8 mouse cellular contexts compared by ENCODE assay signal in genomic region chr14:98589846-98590245, GRCm38 (mm10).
A peak's percentile ranks its signal among the peaks of the same experiment; 100 is the strongest.
DNase-seq lines count a peak whose midpoint lies in the region; ATAC-seq lines count a peak whose summit lies in the region.

No protein-coding gene starts in this region.

- no peak overlapping the region for H3K27ac ChIP-seq in kidney, embryonic 15.5 days
- no peak overlapping the region for H3K27ac ChIP-seq in embryonic facial prominence, embryonic 11.5 days (replicated peaks; ENCODE audit: low read depth, low read length)
- H3K27ac ChIP-seq in hindbrain, embryonic 14.5 days = no peak overlapping the region

- WGBS in kidney, embryonic 15.5 days = 9% methylated on average over 4 of the region's 4 CpGs
- 15% methylated on average over 4 of the region's 4 CpGs for WGBS in embryonic facial prominence, embryonic 11.5 days
- 13% methylated on average over 4 of the region's 4 CpGs for WGBS in hindbrain, embryonic 14.5 days

- H3K9me3 ChIP-seq in kidney, embryonic 15.5 days (replicated peaks) = no peaks in the 10 kb centered on the region
- H3K9me3 ChIP-seq in embryonic facial prominence, embryonic 11.5 days (replicated peaks; ENCODE audit: control insufficient read depth, low read length) = no peaks in the 10 kb centered on the region
- H3K9me3 ChIP-seq in hindbrain, embryonic 14.5 days (ENCODE audit: control insufficient read depth, low read length) = no peaks in the 10 kb centered on the region

- no peak for DNase-seq in kidney, adult 11 months
- peak; percentile 89 for DNase-seq in R1 (ENCODE audit: low read depth, low spot score)
- peak; percentile 49 for DNase-seq in embryonic facial prominence, embryonic 11.5 days (ENCODE audit: low spot score)
- DNase-seq in hindbrain, embryonic 14.5 days (ENCODE audit: low spot score) = no peak
- peak; percentile 24 to 28 for DNase-seq in urinary bladder, postnatal 36 days (ENCODE audit: low spot score in 2 of 2)
- DNase-seq in spleen, adult 12 weeks (ENCODE audit: low spot score) = no peak

- no peak overlapping the region for H3K4me3 ChIP-seq in kidney, embryonic 15.5 days (replicated peaks)
- no peak overlapping the region for H3K4me3 ChIP-seq in embryonic facial prominence, embryonic 11.5 days (ENCODE audit: low read depth, low read length)
- H3K4me3 ChIP-seq in hindbrain, embryonic 14.5 days (replicated peaks; ENCODE audit: low read length) = no peak overlapping the region

- H3K4me1 ChIP-seq in kidney, embryonic 15.5 days = no peaks in the 10 kb centered on the region
- H3K4me1 ChIP-seq in embryonic facial prominence, embryonic 11.5 days (ENCODE audit: control insufficient read depth, insufficient read depth, low read length) = no peaks in the 10 kb centered on the region
- no peaks in the 10 kb centered on the region for H3K4me1 ChIP-seq in hindbrain, embryonic 14.5 days (replicated peaks; ENCODE audit: control insufficient read depth, insufficient read depth, low read length)

- no peaks in the 10 kb centered on the region for H3K27me3 ChIP-seq in kidney, embryonic 15.5 days
- no peaks in the 10 kb centered on the region for H3K27me3 ChIP-seq in embryonic facial prominence, embryonic 11.5 days (ENCODE audit: control insufficient read depth, insufficient read depth, low read length)
- H3K27me3 ChIP-seq in hindbrain, embryonic 14.5 days (ENCODE audit: control insufficient read depth, insufficient read depth, low read length) = no peaks in the 10 kb centered on the region

- H3K9ac ChIP-seq in kidney, embryonic 15.5 days = no peak overlapping the region
- H3K9ac ChIP-seq in embryonic facial prominence, embryonic 11.5 days (replicated peaks; ENCODE audit: low read length) = no peak overlapping the region
- no peak overlapping the region for H3K9ac ChIP-seq in hindbrain, embryonic 14.5 days

- ATAC-seq in kidney, embryonic 15.5 days (replicated peaks; ENCODE audit: low FRiP score) = peak; percentile 89
- ATAC-seq in embryonic facial prominence, embryonic 11.5 days (replicated peaks; ENCODE audit: insufficient number of reproducible peaks, low FRiP score, low TSS enrichment, low read depth) = 0 out of 2 replicates have a peak, but pooled peaks have one; percentile 59
- peak; percentile 69; the same call in 1 of the 2 replicates for ATAC-seq in hindbrain, embryonic 14.5 days (ENCODE audit: low FRiP score)
- peak; percentile 61 for ATAC-seq in megakaryocyte progenitor cell, adult 5-6 weeks (replicated peaks; ENCODE audit: poor library complexity)

- no peak overlapping the region for H3K4me2 ChIP-seq in kidney, embryonic 15.5 days
- H3K4me2 ChIP-seq in embryonic facial prominence, embryonic 11.5 days (ENCODE audit: low read depth, low read length) = no peak overlapping the region
- no peak overlapping the region for H3K4me2 ChIP-seq in hindbrain, embryonic 14.5 days (replicated peaks)

- no peaks in the 10 kb centered on the region for H3K36me3 ChIP-seq in kidney, embryonic 15.5 days
- no peaks in the 10 kb centered on the region for H3K36me3 ChIP-seq in embryonic facial prominence, embryonic 11.5 days (replicated peaks; ENCODE audit: control insufficient read depth, insufficient read depth, low read depth, low read length)
- H3K36me3 ChIP-seq in hindbrain, embryonic 14.5 days (replicated peaks; ENCODE audit: control insufficient read depth, insufficient read depth) = no peaks in the 10 kb centered on the region

Comparison
In these comparisons a context has a peak if more than half of its experiments do, and no peak if none do; other contexts are left out.
1. DNase-seq: peak in R1 (single experiment), embryonic facial prominence, embryonic 11.5 days (single experiment) and urinary bladder, postnatal 36 days (2 of 2); none in kidney, adult 11 months (single experiment), hindbrain, embryonic 14.5 days (single experiment) and spleen, adult 12 weeks (single experiment).
2. Peak in every context shown above with its lines, with median percentiles within 50 percentile points of each other: ATAC-seq.